Mouse (Mus musculus): ENCODE results near the gene Fut8.
"Not testable (repeated sequence)": the region's sequence is repeated elsewhere in the genome, so short reads cannot be mapped to it uniquely, and the experiment has no call there.

Fut8 gene

DNA sequence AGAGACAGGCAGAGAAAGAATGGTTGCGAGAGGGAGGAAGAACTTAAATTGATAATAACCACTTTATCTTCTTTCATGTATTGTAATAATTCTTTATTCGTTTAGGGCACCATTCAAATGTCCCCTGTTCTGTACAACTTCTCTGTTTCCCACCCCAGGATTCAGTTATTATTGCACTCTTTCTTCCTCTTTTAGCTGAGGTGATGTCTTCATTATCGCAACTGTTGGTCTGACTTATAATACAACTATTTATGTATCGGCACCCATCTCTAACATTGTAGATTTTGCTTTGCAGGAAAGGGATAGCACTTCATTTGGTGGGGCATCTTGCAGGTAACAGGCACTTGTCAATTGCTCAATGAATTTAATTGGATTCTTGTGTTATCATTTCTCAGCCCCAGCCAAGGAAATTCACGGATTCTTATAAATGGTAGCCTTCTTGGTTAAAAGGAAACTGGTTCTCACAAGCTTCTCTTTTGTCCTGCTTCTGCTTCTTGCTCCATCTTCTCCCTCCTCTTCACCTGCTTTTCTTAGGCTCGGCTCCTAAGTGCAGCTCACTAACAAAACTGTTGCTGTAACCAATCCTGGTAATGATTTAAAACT is 15.6 kb upstream of the Fut8 start:
- DNase-seq (ENCODE audit: low spot score) = no peak

DNA sequence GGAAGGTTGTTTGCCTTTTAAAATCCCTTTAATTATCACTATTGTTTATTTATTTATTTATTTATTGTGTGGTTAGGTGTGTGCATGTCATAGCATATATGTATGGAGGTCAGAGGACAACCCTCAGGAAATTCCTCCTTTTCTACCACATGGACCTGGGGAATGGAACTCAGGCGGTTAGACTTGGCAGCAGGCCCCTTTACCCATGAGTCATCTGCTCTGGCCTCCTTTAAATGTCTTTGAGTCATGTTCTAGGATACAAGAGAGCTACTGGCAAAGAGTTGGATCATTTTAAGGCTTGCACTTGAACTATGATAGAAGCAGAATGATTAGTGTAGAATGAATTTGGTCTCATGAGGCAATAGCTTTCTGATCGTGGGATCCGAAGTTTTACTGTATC is 14.3 kb upstream of the Fut8 start:
- no peak for DNase-seq (ENCODE audit: low spot score)

DNA sequence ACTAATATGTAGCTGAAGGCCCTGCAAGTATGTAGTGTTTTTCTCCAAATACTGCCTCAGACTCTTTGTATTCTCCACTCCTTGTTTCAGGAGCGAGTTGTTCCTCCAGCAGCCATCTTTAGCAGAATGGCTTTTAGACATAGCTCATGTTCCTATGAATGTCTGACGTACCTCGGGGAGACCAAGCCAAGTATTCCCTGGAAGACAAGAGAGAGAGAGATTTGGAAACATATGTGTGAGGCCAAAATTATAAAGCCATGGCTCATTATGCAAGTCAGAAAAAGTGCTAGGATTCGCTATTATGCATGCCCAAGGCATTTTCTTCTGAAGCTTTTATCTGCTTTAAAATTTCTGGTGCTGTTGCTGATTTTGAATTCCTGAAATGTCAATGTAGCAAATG is 13.8 kb upstream of the Fut8 start:
- DNase-seq (ENCODE audit: low spot score) = no peak

DNA sequence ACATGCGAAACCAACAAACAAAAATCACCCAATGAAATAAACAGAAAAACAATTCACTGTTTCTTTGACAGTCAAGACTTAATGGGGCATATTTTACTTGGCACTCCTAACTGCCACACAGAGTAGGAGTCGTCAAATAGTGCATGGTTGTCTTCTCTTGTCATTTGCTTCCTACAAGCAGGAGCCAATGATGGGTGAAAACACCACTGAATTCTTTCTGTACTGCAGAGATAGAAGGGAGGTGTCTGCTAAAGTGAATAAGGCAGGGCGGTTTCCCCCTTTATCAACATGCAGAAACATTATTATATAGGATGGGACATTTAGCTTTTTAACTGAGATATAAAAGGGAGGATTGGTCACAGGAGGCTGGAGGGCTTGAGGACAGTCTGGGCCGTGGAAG is 13.0 kb upstream of the Fut8 start:
- no peak for DNase-seq (ENCODE audit: low spot score)

DNA sequence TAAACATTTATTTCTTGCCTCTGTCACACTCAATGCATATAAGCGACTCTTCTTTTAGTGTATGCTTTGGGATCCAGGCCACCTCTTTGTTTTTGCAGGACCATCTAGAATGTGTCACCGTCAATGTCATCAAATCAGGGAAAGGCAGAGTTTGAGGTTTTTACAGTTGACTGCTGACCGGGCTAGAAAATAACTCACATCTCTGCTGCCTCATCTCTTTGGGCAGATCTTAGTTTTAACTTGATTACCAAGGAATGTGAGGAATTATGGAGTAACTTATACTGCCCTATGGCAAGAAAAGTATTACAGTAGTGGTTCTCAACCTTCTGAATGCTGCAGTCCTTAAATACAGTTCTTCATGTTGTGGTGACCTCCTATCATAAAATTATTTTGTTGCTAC is 12.2 kb upstream of the Fut8 start:
- DNase-seq (ENCODE audit: low spot score) = no peak

DNA sequence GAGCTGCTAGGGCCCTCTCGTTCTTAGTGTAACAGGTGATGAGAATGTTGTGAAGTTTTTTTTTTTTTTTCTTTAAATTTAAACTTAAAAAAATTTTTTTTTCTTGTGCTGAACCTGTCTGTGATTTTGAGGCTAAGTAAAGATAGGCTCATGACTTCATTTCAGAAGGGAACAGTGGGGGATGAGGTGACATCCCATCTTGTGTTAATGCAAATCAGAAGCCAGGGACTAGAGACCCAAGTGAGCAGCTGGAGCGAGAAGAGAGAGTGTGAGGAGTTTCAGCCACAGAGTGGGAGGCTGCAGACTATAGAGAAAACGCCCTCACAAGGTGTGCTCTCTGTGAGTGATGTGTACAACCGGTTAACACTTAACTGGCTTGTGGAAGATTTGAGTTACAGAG is 2.0 kb upstream of the Fut8 start:
- DNase-seq (ENCODE audit: low spot score) = no peak

DNA sequence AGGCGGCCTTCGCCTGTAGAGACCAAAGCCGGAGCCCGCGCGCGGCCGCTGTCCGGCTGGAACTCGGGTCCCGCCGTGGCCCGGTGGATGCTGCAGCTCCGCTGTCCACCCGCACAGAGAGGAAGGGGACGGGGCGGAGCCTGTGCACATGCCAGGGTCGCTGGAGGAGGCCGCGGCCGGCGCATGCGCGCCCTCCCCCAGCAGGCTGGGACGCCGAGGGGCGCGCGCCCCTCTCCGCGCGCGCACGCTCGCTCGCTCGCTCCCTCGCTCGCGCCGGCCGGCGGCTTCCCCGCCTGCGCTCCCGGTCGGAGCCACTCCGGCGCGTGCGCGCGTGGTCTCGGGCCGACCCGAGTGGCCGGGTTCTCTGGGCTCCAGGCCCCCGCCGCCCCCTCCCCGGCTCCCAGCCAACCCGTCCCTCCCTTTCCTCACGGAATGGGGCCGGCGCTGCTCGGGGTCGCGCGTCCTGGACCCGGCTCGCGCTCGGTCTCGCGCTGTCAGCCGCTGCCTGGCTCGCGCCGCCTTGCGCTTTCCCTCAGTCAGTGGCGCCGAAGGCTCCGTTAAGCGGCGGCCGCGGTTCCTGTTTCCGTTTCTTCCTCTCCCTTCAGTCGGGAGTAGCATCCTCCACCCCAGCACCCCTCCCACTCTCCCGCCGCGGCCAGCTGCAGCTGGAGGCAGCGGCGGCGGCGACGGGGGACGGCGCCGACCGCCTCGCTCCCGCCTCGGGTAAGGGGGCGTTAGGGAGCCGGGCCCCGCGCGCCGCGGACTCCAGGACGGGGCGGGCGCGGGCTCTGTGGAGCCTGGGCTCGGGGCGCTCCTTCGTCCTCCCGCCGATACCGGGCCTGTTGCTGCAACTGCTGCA is 835 bp downstream of the Fut8 start:
- DNase-seq (ENCODE audit: low spot score) = peak; percentile 96

DNA sequence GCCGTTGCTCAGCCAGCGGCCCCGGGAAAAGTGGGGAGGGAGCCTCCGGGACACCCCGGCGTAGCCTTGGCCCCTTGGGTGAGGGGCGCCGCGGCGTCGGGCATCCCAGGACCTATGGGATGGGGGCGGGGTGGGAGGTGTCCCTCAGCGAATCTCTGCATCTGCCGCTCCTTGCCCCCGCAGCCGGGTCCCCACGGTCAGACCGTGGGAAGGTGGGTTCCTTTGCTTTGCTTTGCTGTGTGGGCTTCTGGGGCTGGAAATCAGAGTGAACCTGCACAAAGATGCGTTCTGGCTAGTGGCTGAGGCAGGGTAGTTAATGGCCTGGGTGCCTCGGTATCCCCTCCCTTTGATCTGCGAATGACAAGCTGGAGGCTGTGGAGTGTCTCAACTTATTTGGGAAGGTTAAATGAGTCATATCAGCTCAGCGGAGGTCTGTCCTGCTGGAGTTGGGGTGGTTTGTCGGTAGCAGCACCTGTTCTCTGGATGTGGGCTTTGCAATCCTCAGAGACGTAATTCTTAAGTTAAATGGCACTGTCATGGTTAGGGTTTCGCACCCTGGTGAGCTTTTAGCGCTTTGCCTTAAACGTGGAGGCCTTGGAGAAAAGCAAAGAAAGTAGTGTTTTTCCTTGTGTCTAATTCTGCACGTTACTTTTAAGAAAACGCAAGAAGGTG is 1.6 kb downstream of the Fut8 start:
- no peak for DNase-seq (ENCODE audit: low spot score)

DNA sequence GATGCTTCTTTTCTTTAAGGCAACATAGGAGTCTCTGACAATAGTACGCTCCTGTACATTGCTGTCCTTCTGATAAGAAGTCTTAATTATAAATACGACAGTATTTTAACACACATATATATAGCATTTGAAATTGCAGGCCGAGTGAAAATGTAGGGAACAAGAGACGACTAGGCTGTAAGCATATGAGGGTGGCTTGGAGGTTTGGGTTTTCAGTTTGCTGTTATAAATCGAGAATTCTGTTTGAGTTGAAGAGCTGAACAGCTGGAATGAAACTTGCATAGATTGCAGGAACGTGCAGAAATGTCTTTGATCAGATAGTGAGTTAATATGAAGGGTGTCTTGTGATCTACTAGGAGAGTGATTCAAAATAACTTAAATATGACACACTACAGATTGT is 2.4 kb downstream of the Fut8 start:
- no peak for DNase-seq (ENCODE audit: low spot score)

DNA sequence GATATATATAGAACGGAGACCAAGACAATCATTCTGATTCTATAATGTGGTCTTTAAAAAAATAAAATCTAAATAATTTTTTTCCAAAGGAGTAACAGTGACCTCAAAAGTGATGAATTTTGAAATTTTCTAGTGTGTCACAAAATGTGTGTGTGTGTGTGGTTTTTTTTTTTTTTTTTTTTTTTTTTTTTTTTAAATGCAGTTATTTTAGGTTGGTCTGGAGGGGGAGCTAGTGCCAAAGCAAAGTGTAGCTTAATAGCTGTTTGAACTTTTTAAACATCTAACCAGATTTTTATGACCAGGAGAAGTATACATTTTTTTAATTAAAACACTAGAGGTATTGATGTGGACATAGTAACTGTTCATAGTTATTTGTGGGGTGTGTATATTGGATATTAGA is 2.9 kb downstream of the Fut8 start:
- no peak for DNase-seq (ENCODE audit: low spot score)

DNA sequence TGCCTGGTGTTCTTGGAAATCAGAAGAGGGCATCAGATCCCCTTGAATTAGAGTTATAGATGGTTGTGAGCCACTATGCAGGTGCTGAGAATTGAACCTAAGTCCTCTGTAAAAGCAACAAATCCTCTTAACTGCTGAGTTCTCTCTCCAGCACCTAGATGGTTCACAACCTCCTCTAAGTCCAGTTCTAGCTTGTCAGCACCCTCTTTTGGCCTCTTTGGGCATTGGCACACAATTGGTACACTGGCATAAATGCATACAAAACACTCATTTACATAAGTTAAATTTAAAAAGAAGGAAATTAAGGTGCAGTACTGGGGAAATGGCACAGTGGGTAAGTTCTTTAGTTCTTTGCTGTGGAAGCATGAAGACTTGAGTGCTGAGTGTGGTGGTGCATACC is 24.7 kb downstream of the Fut8 start:
- no peak for DNase-seq (ENCODE audit: low spot score)

DNA sequence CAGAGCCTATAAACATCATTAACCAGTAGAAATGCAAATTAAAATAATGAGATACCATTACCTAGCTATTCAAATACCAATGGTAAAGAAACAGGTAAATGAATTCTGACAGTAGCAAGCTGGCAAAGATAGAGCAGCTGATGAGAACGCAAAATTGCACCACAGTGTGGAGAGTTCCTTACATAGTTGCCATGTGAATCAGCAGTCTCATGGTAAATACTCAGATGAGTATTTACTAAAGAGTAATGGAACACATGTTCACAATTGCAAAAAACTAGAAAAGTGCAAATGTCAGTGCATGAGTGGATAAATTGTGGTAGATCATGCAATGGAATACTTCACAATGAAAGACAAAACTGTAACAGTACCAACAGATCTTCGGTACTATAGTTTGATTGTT is 25.9 kb downstream of the Fut8 start:
- no peak for DNase-seq (ENCODE audit: low spot score)

DNA sequence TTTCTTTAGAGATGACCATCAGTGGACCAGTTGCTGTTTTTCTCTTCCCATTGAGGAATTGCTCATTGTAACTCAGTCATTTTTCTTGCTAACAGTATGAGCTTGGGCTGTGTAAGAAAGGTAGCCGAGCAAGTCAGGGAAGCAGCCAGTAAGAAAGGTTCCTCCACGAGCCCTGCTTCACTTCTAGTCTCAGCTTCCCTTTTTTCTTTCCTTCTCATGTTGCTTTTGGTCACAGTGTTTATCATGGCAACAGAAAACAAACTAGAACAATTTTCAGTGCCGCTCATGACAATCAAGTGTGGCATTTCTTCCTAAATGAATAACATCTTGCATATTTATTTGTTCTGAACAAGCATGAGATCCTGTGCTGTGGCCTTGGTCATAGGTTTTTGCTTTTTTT is 32.8 kb downstream of the Fut8 start:
- no peak for DNase-seq (ENCODE audit: low spot score)

DNA sequence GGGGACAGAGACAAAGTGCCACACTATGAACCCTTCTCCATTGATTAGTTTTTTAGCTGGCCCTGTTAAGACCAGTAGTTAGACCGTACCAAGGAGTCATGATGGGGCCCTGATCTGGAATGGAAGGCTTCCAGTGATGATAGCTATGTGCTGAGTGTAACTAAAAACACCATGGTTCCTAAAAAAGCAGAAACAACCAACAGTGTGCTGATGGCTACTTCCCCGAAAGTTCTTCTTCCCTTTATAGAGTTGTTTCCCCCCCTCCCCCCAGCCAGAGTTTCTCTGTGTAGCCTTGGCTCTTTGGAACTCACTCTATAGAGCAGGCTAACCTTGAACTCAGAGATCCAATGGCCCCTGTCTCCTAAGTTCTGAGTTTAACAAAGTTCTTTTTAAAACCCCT is 50.6 kb downstream of the Fut8 start:
- no peak for DNase-seq (ENCODE audit: low spot score)

DNA sequence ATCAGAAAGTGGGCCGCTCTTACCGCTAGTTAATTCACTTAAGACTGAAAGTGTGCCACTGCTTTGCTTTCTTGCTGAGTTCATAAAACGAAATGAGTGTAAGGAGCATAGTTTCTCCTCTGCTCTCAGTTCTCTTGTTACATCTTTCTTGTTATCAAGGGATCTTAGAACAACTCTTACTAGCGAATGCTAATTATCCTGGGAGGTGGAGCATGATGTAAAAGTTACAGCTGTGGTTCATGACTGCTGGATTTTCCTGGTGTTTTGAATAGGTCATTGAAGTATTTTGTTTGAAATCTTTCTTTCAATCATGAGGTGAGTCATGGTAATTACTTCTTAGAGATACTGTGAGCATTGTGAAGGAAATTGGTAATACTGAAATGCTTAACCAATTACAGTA is 53.1 kb downstream of the Fut8 start:
- no peak for DNase-seq (ENCODE audit: low spot score)

DNA sequence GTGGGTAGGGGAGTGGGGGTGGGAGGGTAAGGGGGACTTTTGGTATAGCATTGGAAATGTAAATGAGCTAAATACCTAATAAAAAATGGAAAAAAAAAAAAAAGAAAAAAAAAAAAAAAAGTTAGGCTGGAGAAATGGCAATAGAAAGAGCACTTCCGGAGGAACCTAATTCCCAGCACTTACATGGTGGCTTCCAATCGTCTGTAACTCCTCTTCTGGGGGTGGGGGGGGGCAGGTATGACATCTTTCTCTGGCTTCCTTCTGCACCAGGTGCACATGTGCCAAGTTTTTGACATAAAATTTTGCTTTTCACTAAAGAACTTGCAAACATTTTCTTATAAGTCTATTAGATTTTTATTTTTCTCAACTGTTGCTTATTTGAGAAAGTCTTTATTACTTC is 53.9 kb downstream of the Fut8 start:
- DNase-seq (ENCODE audit: low spot score) = not testable (repeated sequence)

DNA sequence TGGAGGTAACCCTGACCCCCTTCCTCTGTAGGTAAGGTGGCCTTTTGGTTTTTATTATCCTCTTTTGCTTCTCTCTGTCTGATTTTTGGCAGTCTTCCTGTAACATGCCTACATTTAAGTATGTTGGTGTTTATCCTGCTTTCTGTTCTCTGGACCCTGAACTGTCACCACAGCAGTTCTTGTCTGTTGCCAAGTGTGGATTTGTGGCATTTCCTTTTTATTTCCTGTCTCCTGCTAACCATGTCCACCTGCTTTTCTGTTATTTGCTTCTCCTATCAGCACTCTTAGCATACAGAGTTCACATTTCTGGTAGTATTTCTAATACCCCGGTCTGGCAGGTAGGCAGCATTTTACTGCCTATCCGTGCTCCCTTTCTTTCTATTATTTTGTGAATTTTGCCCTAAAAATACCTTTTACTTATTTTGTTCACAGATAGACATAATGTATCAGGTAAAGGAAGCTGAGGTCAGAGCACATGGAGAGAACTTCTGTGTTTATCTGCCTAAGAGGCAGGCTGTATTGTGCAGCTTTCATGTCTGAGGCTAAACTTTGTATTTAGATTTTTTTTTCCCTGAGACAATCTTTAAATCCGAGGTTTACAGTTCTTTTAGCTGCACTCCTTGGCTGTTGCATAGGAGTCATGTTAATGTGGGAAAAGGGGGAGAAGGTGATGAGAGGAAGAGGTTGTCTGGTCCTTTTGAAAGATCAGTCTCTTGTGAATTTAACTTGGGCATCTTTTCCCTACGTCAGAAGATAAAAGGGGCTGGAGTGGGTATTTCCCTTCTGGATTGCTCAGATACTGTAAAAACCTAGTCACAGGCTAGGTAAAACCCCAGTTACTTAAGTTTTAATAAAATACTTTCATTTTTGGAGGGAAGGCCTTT is 54.7 kb downstream of the Fut8 start:
- no peak for DNase-seq (ENCODE audit: low spot score)

DNA sequence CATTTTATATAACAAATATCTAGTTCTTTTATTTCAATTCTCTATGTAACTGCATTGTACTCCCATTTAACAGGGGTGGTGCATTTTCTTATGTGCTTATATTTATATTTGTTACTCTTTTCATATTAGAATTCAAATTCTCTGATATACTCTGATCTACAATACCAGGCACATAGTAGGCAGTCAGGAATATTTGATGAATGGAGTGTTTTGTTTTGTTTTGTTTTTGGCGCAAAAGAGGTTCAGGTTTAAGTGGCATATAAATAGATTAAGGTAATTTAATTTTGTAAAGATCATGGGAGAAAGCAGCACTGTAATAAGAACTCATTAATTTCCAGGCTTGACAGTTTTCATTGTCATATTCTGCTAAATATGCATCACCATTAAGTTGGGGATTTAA is 58.2 kb downstream of the Fut8 start:
- no peak for DNase-seq (ENCODE audit: low spot score)

DNA sequence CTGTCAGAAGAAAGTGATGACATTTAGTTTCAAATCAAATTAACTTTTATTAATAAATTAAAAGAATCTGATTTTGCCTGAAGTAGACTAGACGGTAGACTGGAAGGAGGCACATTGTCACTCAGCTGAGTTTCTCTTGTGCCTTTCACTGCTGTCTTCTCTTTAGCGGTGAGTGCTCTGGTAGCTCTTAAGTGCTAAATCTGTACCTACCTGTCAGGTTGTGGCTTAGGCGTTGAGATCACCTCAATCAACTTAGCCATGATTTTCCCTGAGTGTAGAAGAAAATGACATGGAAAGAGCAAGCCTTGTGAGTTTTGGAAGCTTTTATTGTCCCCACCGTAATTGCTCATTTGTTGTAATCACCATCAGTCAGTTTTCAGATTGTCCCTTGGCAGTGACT is 59.2 kb downstream of the Fut8 start:
- no peak for DNase-seq (ENCODE audit: low spot score)

DNA sequence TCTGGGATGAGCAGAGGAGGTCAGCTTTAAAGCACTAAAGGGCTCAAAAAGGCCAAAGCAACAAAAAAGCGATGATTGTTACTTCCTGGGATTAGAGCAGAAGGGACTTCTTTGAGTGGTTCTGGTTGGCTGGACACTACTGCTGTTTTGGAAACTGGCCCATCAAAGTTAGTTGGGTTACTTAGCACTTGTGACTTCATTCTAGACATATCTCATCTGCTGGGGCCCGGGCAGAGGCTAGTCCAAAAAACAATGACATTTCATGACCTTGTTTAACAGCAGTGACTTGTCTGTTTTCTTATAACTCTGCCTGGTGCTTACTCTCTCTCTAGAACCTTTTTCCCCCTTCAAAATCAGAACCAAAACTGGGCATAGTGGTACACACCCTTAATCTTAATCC is 59.9 kb downstream of the Fut8 start:
- DNase-seq (ENCODE audit: low spot score) = no peak

DNA sequence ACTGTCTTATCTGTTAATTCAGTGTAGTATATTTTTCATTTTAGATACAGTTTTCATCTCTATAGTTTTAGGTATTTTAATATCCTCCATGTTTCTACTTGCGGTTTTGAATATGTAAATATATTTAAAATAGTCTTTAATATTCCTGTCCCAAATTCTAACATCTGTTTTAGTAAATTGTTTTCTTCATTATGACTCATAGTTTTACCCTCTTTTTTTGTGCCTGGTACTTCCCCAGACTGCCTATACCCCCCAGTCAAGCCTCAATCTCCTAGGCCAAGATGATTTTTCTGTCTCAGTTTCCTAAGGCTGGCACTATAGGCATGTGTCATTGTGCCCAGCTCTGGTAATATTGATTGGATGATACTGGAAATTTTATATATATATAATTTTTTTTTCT is 64.1 kb downstream of the Fut8 start:
- DNase-seq (ENCODE audit: low spot score) = no peak

DNA sequence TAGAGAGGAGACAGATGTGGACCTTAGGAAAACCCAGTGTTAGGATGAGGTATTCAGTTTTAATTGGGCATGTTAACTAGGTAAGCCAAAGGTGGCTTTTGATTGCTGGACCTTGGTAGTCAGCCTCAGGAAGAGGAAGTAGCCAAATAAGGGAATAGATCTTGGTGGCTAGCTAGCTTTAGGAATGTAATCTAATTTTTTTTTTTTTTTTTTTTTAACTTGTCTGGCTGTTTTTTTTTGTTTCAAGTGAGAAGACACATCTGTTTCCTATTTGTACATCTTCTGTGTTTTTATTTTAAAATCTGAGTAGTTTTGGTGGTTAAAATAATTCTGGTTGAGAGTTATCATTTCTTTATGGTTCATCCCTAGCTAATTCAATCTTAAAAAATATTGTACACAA is 65.4 kb downstream of the Fut8 start:
- no peak for DNase-seq (ENCODE audit: low spot score)

DNA sequence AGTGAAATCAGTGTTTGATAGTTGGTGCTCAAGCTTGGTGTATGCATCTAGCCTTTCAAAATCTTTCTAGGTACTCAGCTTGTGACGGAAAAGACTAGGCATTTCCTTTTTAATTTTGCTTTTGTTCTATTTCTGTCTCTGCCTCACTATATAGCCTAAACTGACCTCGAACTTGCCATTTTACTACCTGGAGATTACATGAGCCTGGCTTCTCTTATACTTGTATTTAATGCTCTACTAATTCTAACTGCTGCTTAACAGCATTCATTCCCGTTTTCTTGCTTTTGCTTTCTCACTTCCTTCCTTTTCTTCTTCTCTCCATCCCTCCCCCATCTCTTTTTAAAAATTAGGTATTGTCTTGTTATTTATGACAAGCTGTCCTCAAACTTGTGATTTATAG is 67.6 kb downstream of the Fut8 start:
- DNase-seq (ENCODE audit: low spot score) = no peak

Measured in testis, postnatal 10 days (tissue).